Comparison of ENCODE assay signal across 8 mouse cellular contexts in the genomic region with DNA sequence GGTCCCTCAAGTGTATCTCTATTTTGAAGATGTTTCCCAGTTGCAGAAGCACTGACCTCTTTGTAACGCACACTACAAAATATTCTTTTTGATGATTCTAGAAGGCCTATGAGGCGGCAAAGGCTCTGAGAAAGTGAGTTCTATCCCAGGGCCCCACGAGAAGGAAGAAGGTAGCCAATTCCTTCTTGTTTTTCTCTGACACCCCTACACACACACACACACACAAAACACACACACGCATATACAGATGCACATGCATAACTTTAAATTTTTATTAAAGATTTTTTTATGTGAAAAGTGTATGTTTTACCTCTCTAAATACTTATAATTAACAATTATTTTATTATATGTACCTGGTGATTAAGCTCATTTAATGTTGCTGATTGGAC. TPM values are rescaled to one million over a fixed set of nuclear protein-coding genes. Genes with fewer than 3 reads are reported as not detected.
DNase-seq lines count a peak whose midpoint lies in the region; ATAC-seq and TF ChIP-seq lines count a peak whose summit lies in the region.

No protein-coding gene starts in this region.

- TF ChIP-seq EP300 in MEL (IDR thresholded peaks at IDR 0.05; ENCODE audit: low read depth in 1 of 2, low read length in 2 of 2), result no peak

- H3K9me3 ChIP-seq in heart, embryonic 12.5 days (replicated peaks), result no peaks in the 10 kb centered on the region
- no peaks in the 10 kb centered on the region for H3K9me3 ChIP-seq in MEL (replicated peaks; ENCODE audit: insufficient read depth, low read length)
- no peaks in the 10 kb centered on the region for H3K9me3 ChIP-seq in hindbrain, embryonic 11.5 days (ENCODE audit: control insufficient read depth, low read length)

- no peaks in the 10 kb centered on the region for H3K4me1 ChIP-seq in heart, embryonic 12.5 days (replicated peaks)
- H3K4me1 ChIP-seq in MEL (ENCODE audit: control insufficient read depth in 1 of 2, insufficient read depth in 2 of 2, low read length in 2 of 2), result no peaks in the 10 kb centered on the region
- no peaks in the 10 kb centered on the region for H3K4me1 ChIP-seq in hindbrain, embryonic 11.5 days (replicated peaks; ENCODE audit: control insufficient read depth, insufficient read depth, low read length)

- H3K27me3 ChIP-seq in heart, embryonic 12.5 days (replicated peaks), result no peaks in the 10 kb centered on the region
- H3K27me3 ChIP-seq in MEL (ENCODE audit: control insufficient read depth in 1 of 2, insufficient read depth in 2 of 2, low read length in 2 of 2), result peaks cover under 1 to 8% of the 10 kb centered on the region in 2 experiments; a peak in 3 of 4 replicates
- no peaks in the 10 kb centered on the region for H3K27me3 ChIP-seq in hindbrain, embryonic 11.5 days (ENCODE audit: control insufficient read depth, insufficient read depth, low read length)

- H3K79me2 ChIP-seq in MEL (ENCODE audit: control insufficient read depth, insufficient read depth, low read length, poor library complexity) (peaks cover 2% of the 10 kb centered on the region; the same call in 1 of the 2 replicates), macrophage (ENCODE audit: inconsistent target) (no peaks in the 10 kb centered on the region)

- H3K36me3 ChIP-seq in heart, embryonic 12.5 days, result peaks cover 20% of the 10 kb centered on the region
- H3K36me3 ChIP-seq in MEL (ENCODE audit: control insufficient read depth in 1 of 2, insufficient read depth in 2 of 2, low read length in 2 of 2) (peaks cover 0 to 6% of the 10 kb centered on the region in 2 experiments; a peak in 2 of 4 replicates), macrophage (ENCODE audit: inconsistent target) (no peaks in the 10 kb centered on the region)
- H3K36me3 ChIP-seq in hindbrain, embryonic 11.5 days (ENCODE audit: control insufficient read depth, insufficient read depth, low read length), result no peaks in the 10 kb centered on the region

- WGBS in heart, embryonic 12.5 days, result 24% methylated on average over 4 of the region's 4 CpGs
- WGBS in hindbrain, embryonic 11.5 days, result 40% methylated on average over 4 of the region's 4 CpGs
- WGBS in macrophage (ENCODE audit: missing documents), result 11% methylated on average over 4 of the region's 4 CpGs

- 0 out of 2 replicates have a peak, but pooled peaks have one; percentile 6 for ATAC-seq in heart, embryonic 12.5 days (ENCODE audit: insufficient number of reproducible peaks, low FRiP score)
- ATAC-seq in hindbrain, embryonic 11.5 days (ENCODE audit: low FRiP score), result peak; percentile 57

- peak overlapping the region; percentile 66 for H3K4me3 ChIP-seq in heart, embryonic 12.5 days
- H3K4me3 ChIP-seq in MEL (ENCODE audit: control insufficient read depth in 1 of 2, insufficient read depth in 1 of 2, low read depth in 2 of 2, low read length in 2 of 2) (peak overlapping the region; percentile 33 to 41), macrophage (ENCODE audit: inconsistent target) (peak overlapping the region; percentile 76)
- H3K4me3 ChIP-seq in hindbrain, embryonic 11.5 days (ENCODE audit: low read depth, low read length), result peak overlapping the region; percentile 82; the same call in 1 of the 2 replicates

- no peak for TF ChIP-seq CTCF in MEL (IDR thresholded peaks at IDR 0.05 in 2 of 3, conservative IDR thresholded peaks at IDR 0.05 in 1 of 3; ENCODE audit: control insufficient read depth in 1 of 3, insufficient read depth in 1 of 3, low read depth in 2 of 3, low read length in 3 of 3, poor library complexity in 1 of 3, severe bottlenecking in 1 of 3)

- no peak overlapping the region for H3K9ac ChIP-seq in heart, embryonic 12.5 days
- peak overlapping the region; percentile 45 for H3K9ac ChIP-seq in MEL (ENCODE audit: control insufficient read depth, low read depth, low read length, poor library complexity, severe bottlenecking)
- H3K9ac ChIP-seq in hindbrain, embryonic 11.5 days (ENCODE audit: low read depth, low read length), result no peak overlapping the region; the same call in 1 of the 2 replicates

- TF ChIP-seq RAD21 in MEL (IDR thresholded peaks at IDR 0.05; ENCODE audit: low read depth, low read length), result no peak

- DNase-seq in heart, postnatal 4 days, result no peak
- DNase-seq in MEL (ENCODE audit: low read depth, low spot score), result no peak
- no peak for DNase-seq in hindbrain, embryonic 11.5 days (ENCODE audit: low spot score)
- DNase-seq in spleen, postnatal 36 days (ENCODE audit: low spot score in 2 of 2), result no peak
- no peak for DNase-seq in cerebellum, postnatal 14 days
- DNase-seq in ovary, postnatal 14 days (ENCODE audit: low spot score), result no peak

- TF ChIP-seq POLR2A in MEL (IDR thresholded peaks at IDR 0.05; ENCODE audit: control insufficient read depth in 1 of 2, insufficient read depth in 1 of 2, low read depth in 1 of 2, low read length in 2 of 2, poor library complexity in 1 of 2), result no peak

- H3K4me2 ChIP-seq in heart, embryonic 12.5 days, result peak overlapping the region; percentile 78
- H3K4me2 ChIP-seq in hindbrain, embryonic 11.5 days (replicated peaks; ENCODE audit: low read depth, low read length), result peak overlapping the region; percentile 30

- no peak overlapping the region for H3K27ac ChIP-seq in heart, embryonic 12.5 days (ENCODE audit: poor library complexity, severe bottlenecking)
- H3K27ac ChIP-seq in MEL (ENCODE audit: control insufficient read depth, low read depth, low read length) (no peak overlapping the region), macrophage (no peak overlapping the region)
- no peak overlapping the region for H3K27ac ChIP-seq in hindbrain, embryonic 11.5 days (ENCODE audit: low read depth, low read length)

TF ChIP-seq in MEL, 35 proteins besides CTCF, POLR2A, EP300 and RAD21:
- no peak for TF ChIP-seq MEF2A (IDR thresholded peaks at IDR 0.05; ENCODE audit: extremely low read depth, insufficient replicate concordance, low read depth, low read length, poor library complexity, severe bottlenecking)
- no peak for TF ChIP-seq NRF1 (IDR thresholded peaks at IDR 0.05; ENCODE audit: insufficient read depth, low read depth, low read length, poor library complexity, severe bottlenecking)
- TF ChIP-seq ZKSCAN1 (IDR thresholded peaks at IDR 0.05; ENCODE audit: low read depth, low read length), result no peak
- TF ChIP-seq TCF12 (IDR thresholded peaks at IDR 0.05; ENCODE audit: low read depth, low read length), result no peak
- no peak for TF ChIP-seq JUND (IDR thresholded peaks at IDR 0.05; ENCODE audit: low read depth, low read length)
- no peak for TF ChIP-seq ETS1 (IDR thresholded peaks at IDR 0.05; ENCODE audit: low read depth, low read length)

RNA-seq across cellular contexts. Expression of gene Fastkd1, which starts 0.3 kb away (rescaled TPM):
- polyA plus RNA-seq in heart, embryonic 12.5 days (2016; fragmentation: Nextera tagmentation; extraction: Ambion mirVana), result 22.4 and 22.8 TPM in 2 replicates
- 10 to 100 TPM; 26.8 to 28.2 TPM for total RNA-seq in heart, postnatal 4 days (2021)
- 8.9 and 9.8 TPM in 2 replicates for total RNA-seq in MEL (2012; rRNA removed)
- polyA plus RNA-seq in MEL (2012; ENCODE audit: insufficient read depth in 1 of 2, insufficient read length in 2 of 2, low read depth in 1 of 2, low replicate concordance in 2 of 2, missing spikeins in 1 of 2) (10 to 100 TPM in 1 of 2 experiments, not detected in 1; 15.7 TPM), macrophage (2018) (3.8 to 6.3 TPM (median 4.3 TPM) in 3 replicates)
- polyA plus RNA-seq in hindbrain, embryonic 11.5 days (2014; fragmentation: Nextera tagmentation; extraction: Ambion mirVana), result 19.5 and 20.3 TPM in 2 replicates
- 10 to 100 TPM in 14 of 26 experiments, 1 to 10 TPM in 12; 3.5 to 18.6 (median 11.9) TPM for total RNA-seq in macrophage (2018; cell fraction: chromatin; rRNA removed)
- total RNA-seq in macrophage (2018; cell fraction: cytosol; rRNA removed), result 1 to 10 TPM; 2.1 to 6.7 (median 5.3) TPM
- 10 to 100 TPM in 14 of 26 experiments, 1 to 10 TPM in 12; 3.8 to 20.1 (median 10.6) TPM for total RNA-seq in macrophage (2018; cell fraction: nucleus; rRNA removed)

RNA-seq across cellular contexts. Expression of gene Ppig, which starts 8.7 kb away (rescaled TPM):
- 115 and 120 TPM in 2 replicates for polyA plus RNA-seq in heart, embryonic 12.5 days (2016; fragmentation: Nextera tagmentation; extraction: Ambion mirVana)
- 10 to 100 TPM; 56.7 to 59.9 TPM for total RNA-seq in heart, postnatal 4 days (2021)
- total RNA-seq in MEL (2012; rRNA removed), result 12.5 and 13.5 TPM in 2 replicates
- polyA plus RNA-seq in MEL (2012; ENCODE audit: insufficient read depth in 1 of 2, insufficient read length in 2 of 2, low read depth in 1 of 2, low replicate concordance in 2 of 2, missing spikeins in 1 of 2) (100 to 1,000 TPM; 115 to 132 TPM), macrophage (2018) (44.1 to 115 TPM (median 49.1 TPM) in 3 replicates)
- polyA plus RNA-seq in hindbrain, embryonic 11.5 days (2014; fragmentation: Nextera tagmentation; extraction: Ambion mirVana), result 139 and 140 TPM in 2 replicates
- total RNA-seq in macrophage (2018; cell fraction: chromatin; rRNA removed), result 100 to 1,000 TPM; 127 to 418 (median 177) TPM
- total RNA-seq in macrophage (2018; cell fraction: cytosol; rRNA removed), result 10 to 100 TPM; 45.9 to 89.4 (median 62.6) TPM
- total RNA-seq in macrophage (2018; cell fraction: nucleus; rRNA removed), result 100 to 1,000 TPM in 9 of 26 experiments, 10 to 100 TPM in 17; 63.9 to 158 (median 92.3) TPM

RNA-seq across cellular contexts. Expression of gene Klhl41, which starts 43.7 kb away (rescaled TPM):
- 16.6 and 17.3 TPM in 2 replicates for polyA plus RNA-seq in heart, embryonic 12.5 days (2016; fragmentation: Nextera tagmentation; extraction: Ambion mirVana)
- 10 to 100 TPM; 86.3 to 87.5 TPM for total RNA-seq in heart, postnatal 4 days (2021)
- total RNA-seq in MEL (2012; rRNA removed), result 0.10 and 0.12 TPM in 2 replicates
- under 1 TPM in 1 of 2 experiments, not detected in 1; 0.04 TPM for polyA plus RNA-seq in MEL (2012; ENCODE audit: insufficient read depth in 1 of 2, insufficient read length in 2 of 2, low read depth in 1 of 2, low replicate concordance in 2 of 2, missing spikeins in 1 of 2)
- 0.82 and 2.0 TPM in 2 replicates for polyA plus RNA-seq in hindbrain, embryonic 11.5 days (2014; fragmentation: Nextera tagmentation; extraction: Ambion mirVana)
- total RNA-seq in macrophage (2018; cell fraction: chromatin; rRNA removed), result 1 to 10 TPM in 2 of 26 experiments, under 1 TPM in 12, not detected in 12; 0.34 to 1.3 (median 0.70) TPM
- under 1 TPM in 18 of 26 experiments, not detected in 8; 0.03 to 0.16 (median 0.08) TPM for total RNA-seq in macrophage (2018; cell fraction: cytosol; rRNA removed)
- total RNA-seq in macrophage (2018; cell fraction: nucleus; rRNA removed), result 1 to 10 TPM in 1 of 26 experiments, under 1 TPM in 11, not detected in 14; 0.17 to 1.7 (median 0.44) TPM
- polyA plus RNA-seq in macrophage (2018), result not detected in 3 replicates
